Mouse (Mus musculus): ENCODE data around the gene Bmp6. TPM values are rescaled to one million over a fixed set of nuclear protein-coding genes. Genes with fewer than 3 reads are reported as not detected.

The Bmp6 gene
- polyA plus RNA-seq, 1 experiment: 0.73 TPM

- no peaks in the 10 kb centered on the region for H3K9me3 ChIP-seq (replicated peaks; ENCODE audit: control insufficient read depth, insufficient read depth, low read length, poor library complexity, severe bottlenecking)
- TF ChIP-seq CTCF (IDR thresholded peaks at IDR 0.05; ENCODE audit: low read depth, low read length) (no peak), EP300 (IDR thresholded peaks at IDR 0.05; ENCODE audit: insufficient read depth, low read depth, low read length) (no peak), POLR2A (IDR thresholded peaks at IDR 0.05; ENCODE audit: insufficient read depth, low read length) (no peak)
- H3K36me3 ChIP-seq (ENCODE audit: control insufficient read depth, insufficient read depth, low read length, poor library complexity, severe bottlenecking): peaks cover 34% of the 10 kb centered on the region
- no peak overlapping the region for H3K9ac ChIP-seq (ENCODE audit: low read depth, poor library complexity, severe bottlenecking)
- H3K4me1 ChIP-seq (ENCODE audit: control insufficient read depth, insufficient read depth, low read length): peaks cover 4% of the 10 kb centered on the region
- H3K27ac ChIP-seq (ENCODE audit: insufficient read depth, low read length): no peak overlapping the region
- H3K27me3 ChIP-seq (ENCODE audit: control insufficient read depth, insufficient read depth, low read length, poor library complexity, severe bottlenecking): no peaks in the 10 kb centered on the region
- H3K4me3 ChIP-seq (ENCODE audit: low read depth, low read length): no peak overlapping the region
These were observed 178.3 kb downstream of the Bmp6 start for GRCm38 (mm10) chr13:38523231-38523630.

- Histone ChIP-seq H3K9me3 (replicated peaks; ENCODE audit: control insufficient read depth, insufficient read depth, low read length, poor library complexity, severe bottlenecking) (no peaks in the 10 kb centered on the region), H3K9ac (ENCODE audit: low read depth, poor library complexity, severe bottlenecking) (no peak overlapping the region), H3K27me3 (ENCODE audit: control insufficient read depth, insufficient read depth, low read length, poor library complexity, severe bottlenecking) (no peaks in the 10 kb centered on the region), H3K4me1 (ENCODE audit: control insufficient read depth, insufficient read depth, low read length) (peaks cover 4% of the 10 kb centered on the region), H3K4me3 (ENCODE audit: low read depth, low read length) (no peak overlapping the region), H3K36me3 (ENCODE audit: control insufficient read depth, insufficient read depth, low read length, poor library complexity, severe bottlenecking) (peaks cover 16% of the 10 kb centered on the region), H3K27ac (ENCODE audit: insufficient read depth, low read length) (no peak overlapping the region)
- TF ChIP-seq CTCF (IDR thresholded peaks at IDR 0.05; ENCODE audit: low read depth, low read length) (no peak), EP300 (IDR thresholded peaks at IDR 0.05; ENCODE audit: insufficient read depth, low read depth, low read length) (no peak), POLR2A (IDR thresholded peaks at IDR 0.05; ENCODE audit: insufficient read depth, low read length) (no peak)
These were observed 180.4 kb downstream of the Bmp6 start for GRCm38 (mm10) chr13:38525261-38525660.

- Histone ChIP-seq H3K9me3 (replicated peaks; ENCODE audit: control insufficient read depth, insufficient read depth, low read length, poor library complexity, severe bottlenecking) (no peaks in the 10 kb centered on the region), H3K4me3 (ENCODE audit: low read depth, low read length) (no peak overlapping the region), H3K4me1 (ENCODE audit: control insufficient read depth, insufficient read depth, low read length) (peaks cover 4% of the 10 kb centered on the region), H3K27me3 (ENCODE audit: control insufficient read depth, insufficient read depth, low read length, poor library complexity, severe bottlenecking) (no peaks in the 10 kb centered on the region), H3K36me3 (ENCODE audit: control insufficient read depth, insufficient read depth, low read length, poor library complexity, severe bottlenecking) (peaks cover 14% of the 10 kb centered on the region), H3K27ac (ENCODE audit: insufficient read depth, low read length) (no peak overlapping the region), H3K9ac (ENCODE audit: low read depth, poor library complexity, severe bottlenecking) (no peak overlapping the region)
- TF ChIP-seq EP300 (IDR thresholded peaks at IDR 0.05; ENCODE audit: insufficient read depth, low read depth, low read length): no peak
- TF ChIP-seq CTCF (IDR thresholded peaks at IDR 0.05; ENCODE audit: low read depth, low read length): no peak
- TF ChIP-seq POLR2A (IDR thresholded peaks at IDR 0.05; ENCODE audit: insufficient read depth, low read length): no peak
These were observed 181.2 kb downstream of the Bmp6 start for GRCm38 (mm10) chr13:38526116-38526515.

- Histone ChIP-seq H3K36me3 (ENCODE audit: control insufficient read depth, insufficient read depth, low read length, poor library complexity, severe bottlenecking) (peaks cover 5% of the 10 kb centered on the region), H3K27me3 (ENCODE audit: control insufficient read depth, insufficient read depth, low read length, poor library complexity, severe bottlenecking) (no peaks in the 10 kb centered on the region), H3K9ac (ENCODE audit: low read depth, poor library complexity, severe bottlenecking) (peak overlapping the region; percentile 85), H3K4me1 (ENCODE audit: control insufficient read depth, insufficient read depth, low read length) (peaks cover 4% of the 10 kb centered on the region), H3K27ac (ENCODE audit: insufficient read depth, low read length) (no peak overlapping the region), H3K9me3 (replicated peaks; ENCODE audit: control insufficient read depth, insufficient read depth, low read length, poor library complexity, severe bottlenecking) (no peaks in the 10 kb centered on the region), H3K4me3 (ENCODE audit: low read depth, low read length) (peak overlapping the region; percentile 75)
- TF ChIP-seq CTCF (IDR thresholded peaks at IDR 0.05; ENCODE audit: low read depth, low read length): no peak
- TF ChIP-seq EP300 (IDR thresholded peaks at IDR 0.05; ENCODE audit: insufficient read depth, low read depth, low read length): no peak
- TF ChIP-seq POLR2A (IDR thresholded peaks at IDR 0.05; ENCODE audit: insufficient read depth, low read length): no peak
These were observed 182.3 kb downstream of the Bmp6 start for GRCm38 (mm10) chr13:38527041-38527796.

- H3K27ac ChIP-seq (ENCODE audit: insufficient read depth, low read length): no peak overlapping the region
- no peaks in the 10 kb centered on the region; the same call in 1 of the 2 replicates for H3K36me3 ChIP-seq (ENCODE audit: control insufficient read depth, insufficient read depth, low read length, poor library complexity, severe bottlenecking)
- H3K4me1 ChIP-seq (ENCODE audit: control insufficient read depth, insufficient read depth, low read length): peaks cover 4% of the 10 kb centered on the region
- H3K4me3 ChIP-seq (ENCODE audit: low read depth, low read length): peak overlapping the region; percentile 75
- peak overlapping the region; percentile 85 for H3K9ac ChIP-seq (ENCODE audit: low read depth, poor library complexity, severe bottlenecking)
- no peaks in the 10 kb centered on the region for H3K9me3 ChIP-seq (replicated peaks; ENCODE audit: control insufficient read depth, insufficient read depth, low read length, poor library complexity, severe bottlenecking)
- H3K27me3 ChIP-seq (ENCODE audit: control insufficient read depth, insufficient read depth, low read length, poor library complexity, severe bottlenecking): no peaks in the 10 kb centered on the region
- no peak for TF ChIP-seq POLR2A (IDR thresholded peaks at IDR 0.05; ENCODE audit: insufficient read depth, low read length)
- TF ChIP-seq CTCF (IDR thresholded peaks at IDR 0.05; ENCODE audit: low read depth, low read length): no peak
- no peak for TF ChIP-seq EP300 (IDR thresholded peaks at IDR 0.05; ENCODE audit: insufficient read depth, low read depth, low read length)
These were observed 183.1 kb downstream of the Bmp6 start for GRCm38 (mm10) chr13:38527797-38528650.

All from ES-Bruce4 (cell line).